Mouse (Mus musculus): ENCODE data around the gene Tcte2. TPM values are rescaled to one million over a fixed set of nuclear protein-coding genes. Genes with fewer than 3 reads are reported as not detected.

Tcte2 gene
- polyA plus RNA-seq, 1 experiment from 2014 or later, result 16.8 TPM

DNA sequence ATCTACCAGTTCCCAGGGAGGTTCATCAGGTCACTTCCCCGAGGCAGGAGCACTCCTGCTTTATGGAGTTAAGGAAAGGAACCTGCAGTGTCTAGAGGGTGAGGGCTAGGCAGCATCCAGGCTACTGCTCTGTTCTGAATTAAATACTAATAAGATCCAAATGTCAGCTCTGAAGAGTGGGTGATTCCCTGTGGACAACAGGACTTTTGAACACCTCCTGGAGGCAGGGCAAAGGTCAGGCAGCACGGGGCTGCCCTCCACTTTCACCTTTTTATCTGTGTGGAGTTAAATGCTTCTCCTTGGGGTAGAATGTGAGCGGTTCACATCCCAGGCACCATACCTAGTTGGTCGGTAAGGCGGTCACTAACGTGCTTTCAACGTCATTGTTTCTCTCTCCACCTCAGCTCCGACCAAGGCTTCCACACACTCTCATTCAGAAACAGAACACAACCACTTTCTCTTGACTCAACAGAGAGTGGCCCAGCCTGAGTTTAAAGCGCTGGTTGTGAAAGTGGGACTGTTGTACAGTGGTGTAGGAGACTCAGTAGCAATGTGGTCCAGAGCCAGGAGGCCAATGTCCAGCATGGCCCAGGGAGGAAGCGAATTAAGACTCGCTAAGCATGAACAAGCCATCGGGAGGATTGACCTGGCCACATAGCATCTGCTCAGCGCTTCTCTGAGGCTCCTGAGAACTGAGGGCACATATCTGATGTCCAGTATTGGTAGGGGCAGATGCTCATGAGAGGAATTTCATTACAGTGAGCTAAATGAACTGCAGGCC lies 98.0 kb downstream of the Tcte2 start:
- 83% methylated on average over 13 of the region's 13 CpGs for WGBS
- H3K4me3 ChIP-seq, result no peak overlapping the region
- no peaks in the 10 kb centered on the region for H3K27me3 ChIP-seq
- H3K9me3 ChIP-seq, result no peaks in the 10 kb centered on the region
- no peak overlapping the region for H3K4me2 ChIP-seq
- no peaks in the 10 kb centered on the region for H3K36me3 ChIP-seq
- ATAC-seq (ENCODE audit: low FRiP score, low read depth), result no peak
- H3K4me1 ChIP-seq (replicated peaks), result peaks cover 30% of the 10 kb centered on the region
- H3K27ac ChIP-seq (replicated peaks), result no peak overlapping the region
- H3K9ac ChIP-seq, result no peak overlapping the region

Other genes starting within 250 kb of the Tcte2 start
- 131 and 132 TPM in 2 replicates for gene Afdn, start 1.3 kb downstream of the Tcte2 start, polyA plus RNA-seq (2015; fragmentation: Nextera tagmentation; extraction: Ambion mirVana)
- not detected in 2 replicates for gene Gm7168, start 186.5 kb upstream of the Tcte2 start, polyA plus RNA-seq (2015; fragmentation: Nextera tagmentation; extraction: Ambion mirVana)
- not detected in 2 replicates for gene Gm7356, start 241.9 kb upstream of the Tcte2 start, polyA plus RNA-seq (2015; fragmentation: Nextera tagmentation; extraction: Ambion mirVana)

Measured in hindbrain, embryonic 15.5 days (tissue).